Mouse (Mus musculus) ES-CJ7 (cell line): ENCODE data around the gene Itga5.
A peak's percentile ranks its signal among the peaks of the same experiment; 100 is the strongest.

Source experiments
- DNase-seq: peaks from one replicate; pipeline ENCODE4 v3.0.0; 2011; ENCODE audit warnings: low read depth, low spot score

Itga5 gene

GRCm38 (mm10) chr15:103295851-103296250 lies 70.7 kb downstream of the Itga5 start:
- DNase-seq: peak; percentile 61

- DNase-seq: no peak
These were observed 71.9 kb downstream of the Itga5 start for GRCm38 (mm10) chr15:103294649-103295048.
